Mouse (Mus musculus) midbrain, embryonic 12.5 days (tissue): ENCODE measurements around the gene Rbfox3. TPM values are rescaled to one million over a fixed set of nuclear protein-coding genes. Genes with fewer than 3 reads are reported as not detected.

Experiments used
- ATAC-seq: fragments of 200-750 bp; cut with Nextera tagmentation; 2 replicates; pipeline ENCODE4 v1.8.0; 2017; ENCODE audit warnings: low read depth, moderate TSS enrichment, moderate library complexity; ENCODE audit not compliant: low FRiP score
- H3K27ac ChIP-seq: fragments of 300-500 bp; sonication (generic); replicated peaks from 2 replicates; pipeline ENCODE4 v1.5.1; 2016; ENCODE audit warnings: mild to moderate bottlenecking
- H3K27me3 ChIP-seq: fragments of 300-500 bp; sonication (generic); 2 replicates; pipeline ENCODE4 v1.6.1; 2016; ENCODE audit warnings: mild to moderate bottlenecking
- H3K36me3 ChIP-seq: fragments of 300-500 bp; sonication (generic); 2 replicates; pipeline ENCODE4 v1.6.1; 2016
- H3K4me1 ChIP-seq: fragments of 300-500 bp; sonication (generic); 2 replicates; pipeline ENCODE4 v1.6.1; 2016
- H3K4me2 ChIP-seq: fragments of 300-500 bp; sonication (generic); replicated peaks from 2 replicates; pipeline ENCODE4 v1.6.1; 2016; ENCODE audit warnings: mild to moderate bottlenecking, moderate library complexity
- H3K4me3 ChIP-seq: fragments of 300-500 bp; sonication (generic); 2 replicates; pipeline ENCODE4 v1.5.1; 2016; ENCODE audit warnings: mild to moderate bottlenecking
- H3K9ac ChIP-seq: fragments of 300-500 bp; sonication (generic); replicated peaks from 2 replicates; pipeline ENCODE4 v1.6.1; 2016; ENCODE audit warnings: mild to moderate bottlenecking, moderate library complexity
- H3K9me3 ChIP-seq: fragments of 300-500 bp; sonication (generic); 2 replicates; pipeline ENCODE4 v1.6.1; 2016; ENCODE audit warnings: mild to moderate bottlenecking
- WGBS: fragments of 180-500 bp; shearing (Covaris S2); methylation state at CpG from one replicate; pipeline ENCODE4 v1.1.7; 2016; 5-methylcytosine and 5-hydroxymethylcytosine counted together
- polyA plus RNA-seq: library from polyadenylated mRNA; unstranded; fragments of >200 nt; fragmentation: Nextera tagmentation; extraction: Ambion mirVana; gene quantifications from 2 replicates; pipeline ENCODE4 v1.2.1, GENCODE M21; 2016

The Rbfox3 gene
- polyA plus RNA-seq, 1 experiment from 2014 or later = 16.0 TPM

GRCm38 (mm10) chr11:118640706-118641105 lies 270.7 kb downstream of the Rbfox3 start:
- Histone ChIP-seq H3K4me1 (no peaks in the 10 kb centered on the region), H3K9me3 (no peaks in the 10 kb centered on the region), H3K9ac (no peak overlapping the region), H3K36me3 (no peaks in the 10 kb centered on the region), H3K4me2 (no peak overlapping the region), H3K27me3 (no peaks in the 10 kb centered on the region), H3K27ac (no peak overlapping the region), H3K4me3 (no peak overlapping the region)
- WGBS = 88% methylated on average over 4 of the region's 4 CpGs
- ATAC-seq = no peak

GRCm38 (mm10) chr11:118637718-118638117 lies 273.7 kb downstream of the Rbfox3 start:
- no peak overlapping the region for H3K4me2 ChIP-seq
- no peaks in the 10 kb centered on the region for H3K9me3 ChIP-seq
- H3K4me3 ChIP-seq = no peak overlapping the region
- ATAC-seq = no peak
- no peaks in the 10 kb centered on the region for H3K36me3 ChIP-seq
- H3K9ac ChIP-seq = no peak overlapping the region
- no peak overlapping the region for H3K27ac ChIP-seq
- no peaks in the 10 kb centered on the region for H3K4me1 ChIP-seq
- 79% methylated on average over 10 of the region's 10 CpGs for WGBS
- H3K27me3 ChIP-seq = no peaks in the 10 kb centered on the region

GRCm38 (mm10) chr11:118634647-118635046 lies 276.8 kb downstream of the Rbfox3 start:
- ATAC-seq = no peak
- Histone ChIP-seq H3K27me3 (no peaks in the 10 kb centered on the region), H3K27ac (no peak overlapping the region), H3K9me3 (no peaks in the 10 kb centered on the region), H3K4me1 (no peaks in the 10 kb centered on the region), H3K4me3 (no peak overlapping the region), H3K4me2 (no peak overlapping the region), H3K9ac (no peak overlapping the region), H3K36me3 (no peaks in the 10 kb centered on the region)
- WGBS = 46% methylated on average over 8 of the region's 8 CpGs

DNA sequence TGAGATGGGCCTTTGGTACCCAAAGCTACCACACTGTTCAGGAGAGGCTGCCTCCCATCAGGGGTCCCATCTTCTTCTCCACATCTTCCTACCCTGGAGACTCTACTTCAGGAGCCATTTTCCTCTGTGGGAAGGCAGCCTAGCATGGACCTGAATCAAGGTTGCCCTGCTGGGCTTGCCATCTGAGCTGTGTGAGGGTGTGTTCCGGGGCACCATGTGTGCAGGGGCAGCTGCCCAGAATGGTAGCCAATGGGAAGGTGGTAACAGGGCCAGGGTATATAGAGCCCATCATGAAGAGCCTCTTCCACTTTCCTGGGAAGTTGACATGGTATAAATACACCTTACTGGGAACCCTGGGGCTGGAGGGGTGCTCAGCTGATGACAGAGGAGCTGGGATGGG lies 281.7 kb downstream of the Rbfox3 start:
- Histone ChIP-seq H3K9ac (no peak overlapping the region), H3K4me3 (no peak overlapping the region), H3K4me2 (no peak overlapping the region), H3K27ac (no peak overlapping the region), H3K27me3 (no peaks in the 10 kb centered on the region), H3K4me1 (peaks cover 17% of the 10 kb centered on the region), H3K36me3 (no peaks in the 10 kb centered on the region), H3K9me3 (no peaks in the 10 kb centered on the region)
- 76% methylated on average over 1 of the region's 1 CpGs for WGBS
- no peak for ATAC-seq

GRCm38 (mm10) chr11:118627541-118627940 lies 283.9 kb downstream of the Rbfox3 start:
- Histone ChIP-seq H3K4me1 (peaks cover 17% of the 10 kb centered on the region), H3K27ac (no peak overlapping the region), H3K9ac (no peak overlapping the region), H3K27me3 (no peaks in the 10 kb centered on the region), H3K9me3 (no peaks in the 10 kb centered on the region), H3K36me3 (no peaks in the 10 kb centered on the region), H3K4me3 (no peak overlapping the region), H3K4me2 (no peak overlapping the region)
- 73% methylated on average over 5 of the region's 5 CpGs for WGBS
- ATAC-seq = no peak

DNA sequence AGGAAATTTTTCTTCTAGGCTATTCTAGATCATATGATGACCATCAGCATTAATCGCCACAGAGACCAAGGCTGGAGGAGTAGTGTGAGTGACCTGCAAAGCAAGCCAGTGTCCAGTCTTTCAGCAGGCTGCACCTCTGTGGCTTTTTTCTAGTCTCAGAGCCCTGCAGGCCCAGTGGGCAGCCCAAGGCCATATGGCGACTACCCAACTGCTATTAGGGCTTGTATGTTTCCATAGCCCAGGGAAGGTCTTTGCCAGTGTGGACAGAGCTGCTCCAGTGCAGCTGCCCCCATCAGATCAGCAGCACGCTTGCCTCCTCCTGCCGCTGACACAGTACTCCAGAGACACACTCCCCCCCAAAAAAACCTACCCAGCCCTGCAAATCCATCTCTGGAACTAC lies 290.5 kb downstream of the Rbfox3 start:
- no peaks in the 10 kb centered on the region for H3K36me3 ChIP-seq
- H3K4me2 ChIP-seq = no peak overlapping the region
- no peaks in the 10 kb centered on the region for H3K4me1 ChIP-seq
- no peak overlapping the region for H3K9ac ChIP-seq
- H3K27me3 ChIP-seq = no peaks in the 10 kb centered on the region; the same call in 1 of the 2 replicates
- no peaks in the 10 kb centered on the region for H3K9me3 ChIP-seq
- no peak overlapping the region for H3K27ac ChIP-seq
- ATAC-seq = no peak
- H3K4me3 ChIP-seq = no peak overlapping the region
- 79% methylated on average over 4 of the region's 4 CpGs for WGBS

- WGBS = 92% methylated on average over 4 of the region's 4 CpGs
- ATAC-seq = no peak
- Histone ChIP-seq H3K4me2 (no peak overlapping the region), H3K9ac (no peak overlapping the region), H3K36me3 (no peaks in the 10 kb centered on the region), H3K27me3 (peaks cover 12% of the 10 kb centered on the region; the same call in 1 of the 2 replicates), H3K4me1 (peaks cover 9% of the 10 kb centered on the region), H3K9me3 (no peaks in the 10 kb centered on the region), H3K4me3 (no peak overlapping the region), H3K27ac (no peak overlapping the region)
Measured at GRCm38 (mm10) chr11:118614126-118614525, 297.3 kb downstream of the Rbfox3 start.

- no peaks in the 10 kb centered on the region for H3K36me3 ChIP-seq
- H3K4me3 ChIP-seq = no peak overlapping the region
- peak overlapping the region; percentile 34 for H3K4me2 ChIP-seq
- peaks cover 9% of the 10 kb centered on the region for H3K4me1 ChIP-seq
- H3K27ac ChIP-seq = no peak overlapping the region
- ATAC-seq = no peak
- WGBS = 5% methylated on average over 14 of the region's 14 CpGs
- no peak overlapping the region for H3K9ac ChIP-seq
- H3K9me3 ChIP-seq = no peaks in the 10 kb centered on the region
- H3K27me3 ChIP-seq = peaks cover 15% of the 10 kb centered on the region; the same call in 1 of the 2 replicates
Measured at GRCm38 (mm10) chr11:118610128-118610527, 301.3 kb downstream of the Rbfox3 start.

DNA sequence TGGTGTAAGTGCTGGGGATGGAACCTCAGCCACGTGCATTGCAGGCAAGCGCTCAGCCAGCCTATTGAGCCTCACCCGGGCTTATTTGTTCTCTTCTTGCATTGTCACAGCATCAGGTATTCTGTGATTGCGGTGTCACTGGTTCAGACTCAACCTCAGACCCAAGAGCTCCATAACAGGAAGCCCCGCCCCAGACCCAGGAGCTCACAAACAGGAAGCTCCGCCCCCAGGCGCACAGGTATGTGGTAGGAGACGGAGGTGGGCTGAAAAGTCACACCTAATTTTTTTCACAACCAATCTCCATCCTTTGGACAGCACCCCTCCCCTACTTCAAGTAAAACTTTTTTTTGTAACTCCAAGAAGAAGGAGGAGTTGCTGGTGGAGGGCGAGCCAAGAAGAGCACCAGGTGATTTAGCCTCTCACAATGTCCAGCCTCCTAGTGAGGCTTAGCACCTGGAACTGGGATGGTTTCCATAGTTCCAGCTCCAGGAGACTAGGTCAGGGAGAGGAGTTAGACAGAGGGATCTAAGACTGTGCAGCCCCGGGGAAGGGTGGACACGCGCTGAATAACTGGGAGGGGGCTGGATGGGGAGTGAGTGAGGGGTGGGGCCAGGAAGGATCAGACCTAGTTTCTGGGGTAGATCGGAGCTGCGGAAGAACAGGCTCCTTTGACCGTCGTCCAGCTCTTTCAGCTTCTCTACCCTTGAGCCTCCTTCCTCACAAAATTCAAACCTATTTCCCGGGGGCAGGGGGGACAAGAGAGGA lies 302.0 kb downstream of the Rbfox3 start:
- Histone ChIP-seq H3K4me2 (peak overlapping the region; percentile 34; the same call in 1 of the 2 replicates), H3K27me3 (peaks cover 15% of the 10 kb centered on the region; the same call in 1 of the 2 replicates), H3K4me3 (no peak overlapping the region), H3K9me3 (no peaks in the 10 kb centered on the region), H3K27ac (no peak overlapping the region), H3K36me3 (no peaks in the 10 kb centered on the region), H3K9ac (no peak overlapping the region), H3K4me1 (peaks cover 9% of the 10 kb centered on the region)
- no peak for ATAC-seq
- WGBS = 15% methylated on average over 17 of the region's 17 CpGs

DNA sequence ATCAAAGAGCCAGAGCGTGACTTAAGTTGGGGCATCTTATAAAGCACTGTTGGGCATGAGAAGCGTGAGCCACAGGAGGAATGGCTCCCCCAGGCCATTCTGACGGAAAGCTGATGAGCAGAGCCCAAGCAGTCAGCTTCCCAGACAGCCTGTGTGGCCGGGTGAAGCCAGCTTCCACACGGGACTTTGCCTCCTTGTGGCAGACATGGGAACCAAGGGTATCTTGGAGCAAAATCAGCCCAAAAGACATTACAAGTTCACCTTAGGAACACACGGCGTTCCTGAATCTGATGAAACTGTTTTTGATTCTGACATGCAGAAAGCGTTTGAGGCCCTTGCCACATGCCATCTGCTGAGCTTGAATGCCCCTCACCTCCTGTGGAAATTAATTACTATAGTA lies 303.5 kb downstream of the Rbfox3 start:
- Histone ChIP-seq H3K36me3 (no peaks in the 10 kb centered on the region), H3K9me3 (no peaks in the 10 kb centered on the region), H3K4me1 (peaks cover 9% of the 10 kb centered on the region), H3K9ac (no peak overlapping the region), H3K4me2 (no peak overlapping the region), H3K27ac (no peak overlapping the region), H3K4me3 (no peak overlapping the region), H3K27me3 (0 out of 2 replicates have a peak, but pooled peaks cover 11% of the 10 kb centered on the region)
- no peak for ATAC-seq
- 55% methylated on average over 8 of the region's 8 CpGs for WGBS

DNA sequence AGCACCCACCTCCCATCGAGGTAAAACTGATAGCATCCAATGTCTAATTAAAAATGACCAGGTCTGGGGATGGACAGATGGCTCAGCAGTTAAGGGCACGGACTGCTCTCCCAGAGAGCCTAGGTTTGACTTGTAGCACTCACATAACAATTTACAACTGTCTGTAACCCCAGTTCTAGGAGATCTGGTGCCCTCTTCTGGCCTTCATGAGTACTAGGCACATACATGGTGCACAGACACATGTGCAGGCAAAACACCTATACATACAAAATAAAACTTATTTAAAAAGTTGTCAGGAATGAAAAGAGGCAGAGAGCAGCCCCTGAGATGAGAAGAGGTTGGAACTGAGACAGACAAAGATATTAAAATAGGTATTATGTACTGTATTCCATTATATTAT lies 305.8 kb downstream of the Rbfox3 start:
- WGBS = 94% methylated on average over 2 of the region's 2 CpGs
- H3K9ac ChIP-seq = no peak overlapping the region
- H3K9me3 ChIP-seq = no peaks in the 10 kb centered on the region
- H3K27ac ChIP-seq = no peak overlapping the region
- H3K36me3 ChIP-seq = no peaks in the 10 kb centered on the region
- peaks cover 15% of the 10 kb centered on the region for H3K4me1 ChIP-seq
- no peak overlapping the region for H3K4me2 ChIP-seq
- H3K4me3 ChIP-seq = no peak overlapping the region
- 0 out of 2 replicates have a peak, but pooled peaks cover 8% of the 10 kb centered on the region for H3K27me3 ChIP-seq
- no peak for ATAC-seq

GRCm38 (mm10) chr11:118604206-118604605 lies 307.2 kb downstream of the Rbfox3 start:
- Histone ChIP-seq H3K9ac (no peak overlapping the region), H3K4me3 (no peak overlapping the region), H3K27ac (no peak overlapping the region), H3K36me3 (no peaks in the 10 kb centered on the region), H3K4me1 (peaks cover 15% of the 10 kb centered on the region), H3K27me3 (0 out of 2 replicates have a peak, but pooled peaks cover 4% of the 10 kb centered on the region), H3K9me3 (no peaks in the 10 kb centered on the region), H3K4me2 (no peak overlapping the region)
- 77% methylated on average over 6 of the region's 6 CpGs for WGBS
- ATAC-seq = no peak
